Mouse (Mus musculus): Measurements from ENCODE around the gene Plpp6.
A peak's percentile ranks its signal among the peaks of the same experiment; 100 is the strongest.
"Not testable (repeated sequence)": the region's sequence is repeated elsewhere in the genome, so short reads cannot be mapped to it uniquely, and the experiment has no call there.

Plpp6 gene

DNA sequence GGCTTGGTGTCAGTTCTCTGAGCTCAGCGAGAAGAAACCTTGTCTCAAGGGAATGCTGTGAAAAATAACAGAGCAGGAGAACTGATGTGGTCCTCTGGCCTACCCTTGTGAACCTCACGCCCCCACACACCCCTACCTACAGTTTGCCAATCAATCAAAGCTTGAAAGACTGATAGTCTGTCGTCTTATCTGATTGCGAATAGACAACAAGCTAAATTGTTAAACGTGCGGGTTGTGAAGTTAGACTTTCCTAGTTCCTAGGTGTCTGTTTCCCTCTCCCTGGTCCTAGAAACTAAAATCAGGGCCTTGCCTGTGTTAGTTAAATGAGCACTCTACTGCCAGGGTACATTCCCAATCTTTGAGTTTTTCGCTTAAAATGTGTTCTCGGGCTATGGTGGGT, 25.8 kb downstream of the Plpp6 start:
- no peak for DNase-seq

DNA sequence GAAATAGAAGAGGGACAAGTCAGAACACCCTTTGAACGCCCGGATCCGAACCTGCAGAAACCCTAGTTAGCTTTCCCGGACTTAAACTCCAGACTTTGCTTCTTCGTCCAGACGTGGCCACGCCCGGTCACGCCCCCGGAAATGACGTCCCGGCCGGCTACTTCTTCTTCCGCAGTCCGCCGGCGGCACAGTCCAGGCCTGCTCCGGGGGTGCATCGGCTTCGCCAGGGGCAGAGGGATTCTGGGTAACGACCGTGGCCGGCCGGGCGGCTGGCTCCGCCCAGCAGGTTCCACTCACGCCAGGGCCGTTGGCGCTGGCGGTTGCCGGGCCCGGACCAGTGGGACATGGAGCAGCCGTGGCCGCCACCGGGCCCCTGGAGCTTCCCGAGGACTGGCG, 26.4 kb downstream of the Plpp6 start, which contains the start of gene Cdc37l1:
TSS of gene Cdc37l1 (plus strand) at position 159 of the 396 bp plus-strand sequence.
- DNase-seq, result peak; percentile 99 to 100

GRCm38 (mm10) chr19:28990590-28991221, 27.0 kb downstream of the Plpp6 start:
- peak in 1 of 2 experiments; percentile 80 for DNase-seq

- no peak for DNase-seq
These were observed 27.6 kb downstream of the Plpp6 start for GRCm38 (mm10) chr19:28991391-28991790.

DNA sequence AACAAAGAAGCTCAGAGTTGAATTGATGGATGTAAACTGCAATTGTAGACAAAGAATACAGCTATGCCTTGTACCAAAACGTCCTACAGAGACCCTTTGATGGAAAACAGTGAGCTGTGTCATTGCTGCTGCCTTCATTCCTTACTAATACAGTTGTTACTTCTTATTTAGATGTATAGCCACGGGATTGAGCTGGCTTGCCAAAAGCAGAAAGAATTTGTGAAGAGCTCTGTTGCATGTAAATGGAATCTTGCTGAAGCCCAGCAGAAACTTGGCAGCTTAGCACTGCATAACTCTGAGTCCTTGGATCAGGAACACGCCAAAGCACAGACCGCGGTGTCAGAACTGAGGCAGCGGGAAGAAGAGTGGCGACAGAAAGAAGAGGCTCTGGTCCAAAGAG, 31.1 kb downstream of the Plpp6 start:
- no peak for DNase-seq

DNA sequence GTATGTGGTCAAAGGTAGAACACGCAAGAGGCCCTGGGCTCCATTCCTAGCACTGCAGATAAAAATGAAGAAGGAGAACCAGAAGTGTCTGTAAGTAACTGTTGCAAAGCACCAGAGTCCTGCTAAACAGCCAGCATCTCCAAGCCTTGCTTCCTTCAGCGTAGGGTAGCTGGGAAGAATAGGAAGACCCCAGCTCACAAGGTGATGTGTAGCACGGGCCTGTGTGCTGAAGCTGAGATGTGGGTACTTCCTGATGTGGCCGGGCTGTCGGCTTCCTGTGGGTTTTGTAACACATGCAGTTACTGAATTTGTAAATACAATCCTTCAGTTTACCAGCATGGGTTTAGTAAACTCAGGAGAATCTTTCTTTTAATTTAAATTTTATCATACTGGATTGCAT, 31.6 kb downstream of the Plpp6 start:
- no peak for DNase-seq

- no peak for DNase-seq
These were observed 34.4 kb downstream of the Plpp6 start for GRCm38 (mm10) chr19:28997976-28998630.

GRCm38 (mm10) chr19:29000321-29000720, 36.6 kb downstream of the Plpp6 start:
- not testable (repeated sequence) for DNase-seq

DNA sequence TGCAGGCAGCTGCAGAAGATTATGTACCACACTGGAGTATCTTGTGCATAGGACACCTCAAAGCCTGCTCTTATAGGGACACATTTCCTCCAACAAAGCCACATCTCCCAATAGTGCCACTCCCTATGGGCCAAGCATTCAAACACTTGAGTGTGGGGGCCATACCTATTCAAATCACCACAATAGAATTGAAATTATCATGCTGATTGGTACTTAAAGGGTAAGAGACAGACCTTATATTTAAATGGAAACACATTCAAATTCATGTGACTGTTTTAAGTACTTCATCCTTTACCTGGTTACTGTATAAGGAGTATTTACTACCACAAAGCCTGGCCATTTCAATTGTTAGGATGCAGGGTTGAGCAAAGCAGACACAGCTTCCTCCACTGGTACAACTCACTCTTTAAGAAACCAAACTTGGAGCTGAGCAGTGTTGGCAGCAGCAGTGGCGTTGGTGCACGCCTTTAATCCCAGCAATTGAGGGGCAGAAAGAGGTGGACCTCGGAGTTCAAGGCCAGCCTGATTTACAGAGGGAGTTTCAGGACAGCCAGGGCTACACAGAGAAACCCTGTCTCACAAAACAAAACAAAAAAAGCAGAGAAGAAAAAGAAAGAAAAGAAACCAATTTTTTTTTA, 44.4 kb downstream of the Plpp6 start:
- DNase-seq, result no peak

DNA sequence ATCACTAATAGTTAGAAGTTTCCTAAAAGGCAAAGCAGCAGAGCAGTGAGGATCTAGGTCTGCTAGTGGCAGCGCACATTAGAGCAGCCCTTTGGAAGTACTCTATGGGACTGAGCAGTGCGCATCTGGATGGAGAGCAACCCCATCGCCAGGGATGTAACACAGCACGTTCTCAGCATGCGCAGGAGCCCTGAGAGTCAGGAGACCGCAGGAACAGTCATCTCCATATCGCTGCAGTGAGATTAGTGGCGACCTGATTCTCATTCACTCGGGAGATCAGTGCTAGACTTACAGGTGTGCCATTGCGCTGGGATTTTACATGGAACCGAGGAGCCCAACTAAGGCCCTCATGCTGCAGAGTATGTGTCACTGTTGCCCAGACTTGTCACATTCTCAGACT, 45.3 kb downstream of the Plpp6 start:
- no peak for DNase-seq

- DNase-seq, result no peak
These were observed 47.7 kb downstream of the Plpp6 start for GRCm38 (mm10) chr19:29011355-29011990.

DNA sequence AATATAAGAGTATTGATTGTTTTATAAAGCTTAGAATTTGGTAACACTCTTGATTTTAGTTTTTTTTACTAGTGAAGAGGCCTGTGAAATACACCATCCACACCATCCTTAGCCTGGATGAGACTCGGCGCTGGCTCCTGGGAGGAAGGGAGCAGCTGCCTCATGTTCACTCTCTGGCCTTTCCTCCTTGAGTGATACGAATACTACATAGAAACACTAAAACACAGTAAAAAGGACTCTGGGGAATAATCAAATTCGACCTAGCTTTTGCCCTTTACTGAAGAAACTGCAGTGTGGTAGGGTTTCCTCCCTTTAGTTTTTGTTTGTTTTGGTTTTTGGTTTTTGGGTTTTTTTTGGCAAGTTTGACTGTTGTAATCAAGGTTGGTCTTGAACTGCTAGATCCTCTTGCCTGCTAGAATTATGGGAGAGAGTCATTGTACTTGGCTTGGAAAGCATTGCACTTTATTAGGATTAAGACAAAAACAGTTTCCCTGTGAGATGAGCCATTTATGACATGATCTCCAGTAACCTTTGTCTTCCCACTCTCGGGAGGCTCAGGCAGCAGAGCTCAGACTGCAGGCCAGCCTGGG, 50.8 kb downstream of the Plpp6 start:
- DNase-seq, result peak in 1 of 2 experiments; percentile 48

- DNase-seq, result no peak
These were observed 51.9 kb downstream of the Plpp6 start for GRCm38 (mm10) chr19:29015410-29016203.

DNA sequence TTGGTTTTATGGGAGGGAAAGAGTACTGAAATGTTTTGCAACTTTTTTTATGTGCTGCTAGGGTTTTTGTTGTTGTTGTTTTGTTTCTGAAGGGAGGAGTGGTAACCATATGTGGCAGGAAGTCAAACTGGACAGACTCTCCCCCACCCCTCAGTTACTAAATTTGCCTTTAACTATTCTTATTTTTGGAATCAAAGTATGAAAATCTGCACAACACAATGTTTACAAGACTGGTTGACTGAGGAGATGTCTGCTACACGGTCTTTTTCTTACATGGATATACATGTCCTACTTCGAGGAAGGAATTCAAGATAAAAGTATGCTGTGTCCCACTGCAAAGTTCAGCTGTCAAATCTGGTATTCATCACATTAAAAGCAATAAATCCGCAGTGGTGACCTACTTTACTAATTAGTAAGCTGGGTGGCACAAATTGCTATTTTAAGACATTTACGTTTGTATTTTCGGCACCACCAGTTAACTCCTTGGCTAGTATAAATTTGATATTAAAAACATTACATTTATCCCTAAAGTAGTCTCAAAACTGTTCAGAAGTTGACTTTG, 52.5 kb downstream of the Plpp6 start:
- DNase-seq, result no peak
